Mouse (Mus musculus) kidney, adult 2 months (tissue): ENCODE data around the gene Hes1.

ENCODE experiments used
- CTCF ChIP-seq: fragments of 200-500 bp; conservative IDR thresholded peaks from 2 replicates; pipeline ENCODE4 v1.5.1; 2011; ENCODE audit warnings: low read depth, mild to moderate bottlenecking, control low read depth, low read length, moderate library complexity, mixed read lengths; ENCODE audit not compliant: insufficient read depth, insufficient read length
- POLR2A ChIP-seq: fragments of 200-500 bp; IDR thresholded peaks from one replicate; pipeline ENCODE4 v1.6.1; 2011; ENCODE audit warnings: low read depth, low read length, control low read depth

- TF ChIP-seq CTCF = no peak
- TF ChIP-seq POLR2A = no peak
These were observed 46.3 kb downstream of the Hes1 start for GRCm38 (mm10) chr16:30110466-30110865.
